Mouse (Mus musculus) brain, embryonic 14.5 days (tissue): ENCODE results near the gene Btbd2. TPM values are rescaled to one million over a fixed set of nuclear protein-coding genes. Genes with fewer than 3 reads are reported as not detected.
A peak's percentile ranks its signal among the peaks of the same experiment; 100 is the strongest.

Source experiments
- DNase-seq: peaks from one replicate; pipeline ENCODE4 v3.0.0-alpha.2; 2011; ENCODE audit warnings: low read depth
- CTCF ChIP-seq: fragments of 200-500 bp; IDR thresholded peaks from 2 replicates; pipeline ENCODE4 v1.5.1; 2012; ENCODE audit warnings: inconsistent platforms, mild to moderate bottlenecking, moderate library complexity, borderline replicate concordance; ENCODE audit not compliant: insufficient read depth, insufficient read length; ENCODE audit errors: extremely low read depth
- POLR2A ChIP-seq: fragments of 200-500 bp; IDR thresholded peaks from 2 replicates; pipeline ENCODE4 v1.6.1; 2012; ENCODE audit warnings: mild to moderate bottlenecking, inconsistent platforms, borderline replicate concordance; ENCODE audit not compliant: poor library complexity, insufficient read depth, insufficient read length, severe bottlenecking; ENCODE audit errors: extremely low read depth
- polyA plus RNA-seq: library from polyadenylated mRNA; depleted of rRNA; stranded (reverse); fragments of >200 nt; gene quantifications from 2 replicates; pipeline ENCODE4 v1.2.3, GENCODE M21; 2012

Gene Btbd2
- polyA plus RNA-seq, 1 experiment = 113 TPM

DNA sequence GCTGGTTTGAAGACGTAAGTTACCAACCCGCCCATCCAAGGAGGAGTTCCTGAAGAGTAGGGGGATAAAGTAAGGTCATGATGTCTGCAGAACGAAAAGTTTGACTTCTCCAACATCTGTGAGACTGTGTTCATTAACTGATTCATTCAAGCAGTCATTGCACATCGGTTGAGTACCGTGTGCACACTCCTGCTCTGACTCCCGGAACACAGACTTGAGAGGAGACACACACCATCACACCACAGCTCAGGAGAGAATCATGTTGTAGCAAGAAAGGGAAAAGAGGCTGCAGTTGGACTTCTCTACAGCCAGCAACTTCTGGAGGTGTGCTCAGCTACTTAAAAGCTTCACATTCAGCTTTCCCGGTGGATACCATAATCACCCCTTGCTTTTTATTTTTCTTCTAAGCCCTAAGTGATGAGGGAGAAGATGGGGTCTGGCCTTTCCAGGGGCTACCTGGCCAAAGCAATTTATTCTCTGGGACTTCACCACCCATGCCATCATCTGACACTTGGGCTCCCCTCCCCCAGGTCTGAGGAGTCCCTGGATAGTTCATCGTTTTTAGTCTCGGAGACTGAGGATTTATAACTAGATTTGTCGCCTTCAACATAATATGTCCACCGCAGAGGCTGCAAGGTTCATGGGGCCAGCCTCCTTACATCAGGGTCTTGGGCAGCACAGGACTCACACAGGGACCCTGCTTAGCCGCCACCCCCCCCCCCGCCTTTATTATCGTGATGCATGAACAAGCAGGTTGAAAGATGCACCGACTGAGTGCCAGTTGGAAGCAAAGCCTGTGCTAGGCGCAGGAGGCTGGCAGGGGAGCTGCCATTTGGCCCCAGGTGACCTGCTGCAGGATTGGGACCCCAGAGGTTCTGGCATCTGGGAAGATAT lies 35.8 kb downstream of the Btbd2 start:
- no peak for DNase-seq
- TF ChIP-seq POLR2A = no peak
- no peak for TF ChIP-seq CTCF

DNA sequence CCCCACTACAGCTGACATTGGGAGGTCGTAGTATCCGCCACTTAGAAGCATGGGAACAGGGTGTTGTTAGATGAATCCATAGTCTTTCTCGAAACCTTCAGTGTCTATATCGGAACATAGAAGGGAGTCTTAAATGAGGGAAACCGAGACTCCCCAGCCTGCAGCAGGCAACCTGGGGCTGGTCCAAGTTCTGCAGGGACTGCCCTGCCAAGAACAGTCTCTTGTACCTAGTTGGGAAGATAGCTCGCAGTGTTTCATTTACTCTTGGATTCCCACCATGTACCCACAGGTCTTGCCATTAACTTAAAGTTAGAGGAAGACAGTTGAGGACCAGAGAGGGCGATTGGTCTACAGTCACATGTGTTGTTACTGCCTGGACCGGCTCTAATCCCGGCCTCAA lies 36.5 kb downstream of the Btbd2 start:
- DNase-seq = no peak
- TF ChIP-seq POLR2A (no peak), CTCF (no peak)

DNA sequence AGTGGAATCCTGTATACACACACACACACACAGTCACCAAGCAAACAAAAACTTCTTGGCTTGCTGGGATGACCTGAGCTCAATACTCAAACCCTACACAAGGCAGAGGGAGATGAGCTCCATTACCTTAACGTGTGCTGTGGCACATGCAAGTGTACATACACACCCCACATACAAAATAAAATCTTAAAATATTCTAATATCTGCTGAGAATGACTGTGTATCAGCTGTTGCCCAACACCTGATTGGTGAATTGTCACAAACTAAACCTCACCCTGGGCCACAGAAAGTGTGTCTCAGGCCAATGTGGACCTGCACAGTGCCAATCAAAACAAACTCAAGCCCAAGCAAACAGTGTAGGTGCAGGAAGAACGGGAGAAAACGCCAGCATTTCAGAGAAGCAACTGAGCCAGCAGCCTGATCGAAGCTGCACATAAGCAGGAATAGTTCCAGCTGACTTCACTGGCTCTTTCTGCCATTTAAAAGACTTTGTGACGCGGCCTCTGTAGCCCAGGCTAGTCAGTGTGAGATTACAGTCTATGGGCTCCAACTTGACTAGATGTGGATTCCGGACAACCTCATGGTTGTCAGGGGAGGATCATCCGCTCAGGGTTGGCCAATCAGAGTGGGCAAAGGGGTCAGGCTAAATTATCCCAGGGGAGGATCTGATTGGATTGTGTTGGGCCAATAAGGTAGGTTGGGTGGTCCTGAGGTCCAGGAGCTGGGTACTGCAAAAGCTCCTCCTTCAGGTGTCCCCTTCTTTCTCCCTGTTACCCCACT lies 37.2 kb downstream of the Btbd2 start:
- DNase-seq = no peak

DNA sequence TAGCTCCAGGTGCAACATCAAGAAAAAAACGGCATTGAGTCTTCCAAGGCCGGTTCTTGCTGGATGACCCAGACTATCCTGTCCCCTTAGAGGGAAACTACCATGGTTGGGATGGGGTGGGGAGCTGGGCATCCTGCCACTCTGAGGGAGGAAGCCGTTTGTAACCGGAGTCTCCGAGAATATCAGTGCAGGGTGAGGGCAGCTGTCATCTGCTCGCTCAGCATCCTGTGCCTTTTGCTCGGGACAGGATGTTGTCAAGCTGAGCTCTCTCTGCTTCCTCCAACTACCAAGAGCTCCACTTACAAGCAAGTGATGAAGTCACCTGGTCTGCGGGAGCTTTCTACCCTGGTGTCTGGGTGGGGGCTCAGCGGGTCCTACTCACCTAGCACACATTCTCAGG lies 38.7 kb downstream of the Btbd2 start:
- TF ChIP-seq POLR2A (no peak), CTCF (no peak)
- no peak for DNase-seq

More for the DNA sequence above, 37.2 kb downstream of the Btbd2 start:
- TF ChIP-seq POLR2A = no peak
- no peak for TF ChIP-seq CTCF

DNA sequence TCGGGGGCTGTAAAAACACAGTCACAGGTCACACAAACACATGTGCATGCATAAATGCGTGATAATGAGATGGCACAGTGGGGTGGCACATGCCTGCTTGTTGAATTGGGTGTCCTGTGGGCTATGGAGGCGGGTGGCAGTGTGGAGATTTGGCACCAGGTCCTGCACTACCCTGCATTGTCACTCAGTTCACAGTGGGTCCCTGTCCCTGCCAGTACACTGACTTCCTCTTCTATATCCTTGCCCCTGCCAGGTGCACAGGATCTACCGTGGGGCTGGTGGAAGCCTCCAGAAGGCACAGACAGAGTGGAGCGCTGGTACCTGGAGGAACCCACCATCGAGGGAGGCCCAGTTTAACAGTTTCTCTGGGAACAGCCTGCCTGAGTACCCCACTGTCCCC lies 42.5 kb downstream of the Btbd2 start:
- no peak for DNase-seq
- TF ChIP-seq POLR2A = no peak
- TF ChIP-seq CTCF = no peak

DNA sequence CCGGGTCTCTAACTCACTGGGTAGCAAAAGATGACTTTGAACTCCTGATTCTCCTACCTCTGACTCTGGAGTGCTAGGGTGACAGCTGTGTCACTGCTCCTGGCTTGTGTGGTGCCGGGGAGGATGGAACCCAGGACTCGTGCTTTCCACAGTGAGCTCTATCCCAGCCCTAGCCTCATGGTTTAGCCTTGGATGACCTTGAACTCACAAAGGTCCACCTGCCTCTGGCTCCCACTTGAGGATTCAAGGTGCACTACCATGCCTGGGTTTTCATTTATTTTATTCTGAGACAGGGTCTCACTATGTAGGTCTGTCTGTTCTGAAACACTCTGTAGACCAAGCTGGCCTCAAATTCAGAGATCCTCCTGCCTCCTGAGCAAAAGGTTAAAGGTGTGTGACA lies 43.0 kb downstream of the Btbd2 start:
- DNase-seq = no peak
- no peak for TF ChIP-seq POLR2A
- no peak for TF ChIP-seq CTCF

DNA sequence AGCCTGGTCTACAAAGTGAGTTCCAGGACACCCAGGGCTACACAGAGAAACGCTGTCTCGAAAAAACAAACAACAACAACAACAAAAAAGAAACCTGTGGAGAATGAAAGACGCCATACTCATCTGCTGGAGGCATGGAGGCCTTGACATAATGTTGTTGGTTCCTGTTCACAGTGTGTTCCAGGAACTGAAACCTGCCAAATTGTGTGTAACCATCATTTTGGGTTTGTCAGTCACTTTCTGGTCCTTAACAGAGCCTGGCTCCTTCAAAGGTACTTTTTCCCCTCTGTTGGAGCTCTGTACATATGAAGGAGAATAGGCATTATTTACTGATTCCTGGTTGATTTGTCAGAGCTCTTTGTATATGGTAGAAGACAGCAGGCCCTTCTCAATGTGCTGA lies 45.0 kb downstream of the Btbd2 start:
- TF ChIP-seq POLR2A (no peak), CTCF (no peak)
- DNase-seq = no peak

DNA sequence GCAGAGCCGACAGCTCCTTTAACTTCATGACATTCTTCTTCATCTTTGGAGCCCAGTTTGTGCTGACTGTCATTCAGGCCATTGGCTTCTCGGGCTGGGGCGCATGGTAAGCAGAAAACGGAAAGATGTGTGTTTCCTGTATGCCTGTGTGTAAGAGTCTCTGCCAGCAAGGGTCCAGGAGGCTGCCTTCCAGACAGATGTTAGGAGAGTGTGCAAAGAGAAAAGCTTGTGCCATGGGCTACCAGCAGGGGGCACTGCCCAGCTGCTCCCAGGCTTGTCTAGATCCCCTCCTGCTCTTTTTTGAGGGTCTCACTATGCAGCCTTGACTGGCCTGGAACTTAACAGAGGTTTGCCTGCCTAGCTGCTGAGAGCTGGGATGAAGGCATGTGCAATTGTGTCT lies 45.8 kb downstream of the Btbd2 start:
- DNase-seq = peak; percentile 49
- TF ChIP-seq POLR2A (no peak), CTCF (peak; percentile 86)

DNA sequence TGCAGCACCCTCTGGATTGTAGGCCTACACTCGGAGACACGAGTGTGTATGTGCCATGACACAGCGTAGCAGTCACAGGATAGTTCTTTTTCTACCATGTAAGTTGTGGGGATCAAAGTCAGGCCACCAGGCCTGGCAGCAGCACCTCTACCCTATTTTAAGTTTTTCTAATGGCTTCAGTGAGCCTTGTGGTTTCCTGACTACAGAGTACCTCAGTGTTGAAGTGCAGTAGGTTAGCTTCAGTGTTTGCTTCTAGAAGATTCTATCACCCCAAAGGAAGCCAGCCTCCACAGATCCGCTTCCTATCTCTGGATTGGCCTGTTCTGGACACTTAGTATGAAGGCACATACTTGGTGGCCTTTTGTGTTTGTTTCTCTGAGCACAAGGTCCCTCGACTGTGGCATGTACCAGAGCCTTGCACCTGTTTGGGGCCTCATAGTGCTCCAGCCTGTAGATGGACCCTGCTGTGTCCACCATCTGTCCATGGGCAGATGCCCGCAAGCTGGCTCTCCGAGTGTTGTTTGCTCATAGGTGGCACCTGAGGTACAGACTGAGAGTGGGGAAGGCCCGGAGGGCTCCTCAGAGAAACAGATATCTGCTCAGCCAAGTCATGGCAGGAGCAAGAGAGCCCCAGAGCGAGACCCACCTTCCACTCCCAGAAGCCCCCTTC lies 46.6 kb downstream of the Btbd2 start:
- DNase-seq = no peak
- TF ChIP-seq CTCF (no peak), POLR2A (no peak)

DNA sequence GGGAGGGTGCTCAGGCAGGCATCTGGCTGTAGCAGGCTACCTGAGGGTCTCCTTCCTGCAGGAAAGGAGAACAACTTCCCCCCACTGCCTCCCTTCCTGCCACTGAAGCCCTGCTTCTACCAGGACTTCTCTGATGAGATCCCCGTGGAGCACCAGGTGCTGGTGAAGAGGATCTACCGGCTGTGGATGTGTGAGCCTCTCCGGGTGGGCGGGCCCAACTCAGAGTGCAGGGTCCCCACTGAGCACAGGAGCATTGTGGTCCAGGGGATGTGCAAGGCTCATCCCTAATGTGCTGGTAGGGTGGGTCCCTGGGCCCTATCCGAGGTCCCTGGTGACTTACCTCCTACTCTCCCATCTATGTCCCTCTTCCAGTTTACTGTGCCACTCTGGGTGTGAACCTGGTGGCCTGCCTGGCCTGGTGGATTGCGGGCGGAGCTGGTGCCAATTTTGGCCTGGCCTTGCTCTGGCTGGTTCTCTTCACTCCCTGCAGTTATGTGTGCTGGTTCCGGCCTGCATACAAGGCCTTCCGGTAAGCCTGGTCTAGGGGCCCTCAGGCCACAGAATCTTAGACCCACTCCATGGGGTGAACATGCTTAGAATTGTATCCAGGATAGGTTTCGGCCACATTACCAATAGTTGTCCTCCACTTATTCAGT lies 47.5 kb downstream of the Btbd2 start:
- TF ChIP-seq POLR2A (no peak), CTCF (no peak)

DNA sequence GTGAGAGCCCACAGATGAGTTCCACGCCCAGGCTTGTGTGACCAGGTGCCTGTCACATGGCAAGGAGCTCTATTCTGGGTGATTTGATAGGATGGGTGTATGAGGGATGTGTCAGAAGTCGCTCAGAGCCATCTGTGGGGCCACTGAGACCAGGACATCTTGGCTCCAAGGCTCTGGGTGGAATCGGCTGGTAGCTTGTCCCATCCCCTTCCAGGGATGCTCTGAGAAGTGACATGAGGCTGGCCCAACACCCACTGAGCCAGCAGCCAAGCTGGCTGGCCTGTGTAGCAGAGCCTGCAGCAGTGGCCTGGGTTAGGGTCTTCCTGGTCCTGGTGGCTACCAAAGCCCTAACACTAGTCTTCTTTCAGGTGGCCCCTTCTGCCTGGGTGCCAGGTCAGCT lies 48.4 kb downstream of the Btbd2 start:
- no peak for DNase-seq
- TF ChIP-seq POLR2A = no peak
- no peak for TF ChIP-seq CTCF

More for the DNA sequence above, 47.5 kb downstream of the Btbd2 start:
- DNase-seq = no peak
